Mouse (Mus musculus) urinary bladder, postnatal 25 days (tissue): ENCODE data around the gene Klc3.

Source experiments
- DNase-seq: peaks from one replicate; pipeline ENCODE4 v3.0.0; 2022; ENCODE audit warnings: low spot score

Klc3 gene

GRCm38 (mm10) chr7:19405417-19405816, 1.5 kb upstream of the Klc3 start:
- peak; percentile 85 for DNase-seq

GRCm38 (mm10) chr7:19404476-19404875, 572 bp upstream of the Klc3 start, which contains the start of gene Ckm:
Gene Ckm, plus strand, starts transcription at chr7:19404776.
- DNase-seq: no peak

- no peak for DNase-seq
Measured at GRCm38 (mm10) chr7:19402535-19403112, 1.3 kb downstream of the Klc3 start.

- DNase-seq: no peak
Measured at GRCm38 (mm10) chr7:19400946-19401345, 3.0 kb downstream of the Klc3 start.

- DNase-seq: peak; percentile 61
Measured at GRCm38 (mm10) chr7:19399496-19400280, 4.2 kb downstream of the Klc3 start.

GRCm38 (mm10) chr7:19394484-19394883, 9.4 kb downstream of the Klc3 start:
- DNase-seq: no peak

- DNase-seq: no peak
Measured at GRCm38 (mm10) chr7:19388699-19389413, 15.0 kb downstream of the Klc3 start.

- DNase-seq: no peak
Measured at GRCm38 (mm10) chr7:19383708-19384107, 20.2 kb downstream of the Klc3 start.

GRCm38 (mm10) chr7:19382166-19382541, 21.8 kb downstream of the Klc3 start:
- DNase-seq: no peak

- peak; percentile 98 for DNase-seq
Measured at GRCm38 (mm10) chr7:19381377-19382165, 22.3 kb downstream of the Klc3 start, which contains the start of gene Ercc2. Gene Ercc2, plus strand, starts transcription at chr7:19382010.

GRCm38 (mm10) chr7:19378049-19378448, 25.9 kb downstream of the Klc3 start:
- DNase-seq: no peak

- DNase-seq: no peak
Measured at GRCm38 (mm10) chr7:19376019-19376418, 27.9 kb downstream of the Klc3 start.

GRCm38 (mm10) chr7:19375368-19375767, 28.5 kb downstream of the Klc3 start:
- DNase-seq: no peak

- no peak for DNase-seq
Measured at GRCm38 (mm10) chr7:19373367-19373766, 30.5 kb downstream of the Klc3 start.

- peak; percentile 43 for DNase-seq
Measured at GRCm38 (mm10) chr7:19369823-19370425, 34.0 kb downstream of the Klc3 start.

GRCm38 (mm10) chr7:19368380-19368779, 35.5 kb downstream of the Klc3 start:
- no peak for DNase-seq

- peak; percentile 54 for DNase-seq
Measured at GRCm38 (mm10) chr7:19365376-19365775, 38.5 kb downstream of the Klc3 start.

- peak; percentile 88 for DNase-seq
Measured at GRCm38 (mm10) chr7:19363881-19364280, 40.0 kb downstream of the Klc3 start.

GRCm38 (mm10) chr7:19362276-19362675, 41.6 kb downstream of the Klc3 start:
- no peak for DNase-seq

- DNase-seq: peak; percentile 93
Measured at GRCm38 (mm10) chr7:19361720-19362119, 42.2 kb downstream of the Klc3 start.

- DNase-seq: peak; percentile 81
Measured at GRCm38 (mm10) chr7:19360944-19361343, 43.0 kb downstream of the Klc3 start.
